Mouse (Mus musculus): ENCODE measurements around the gene Aagab. TPM values are rescaled to one million over a fixed set of nuclear protein-coding genes. Genes with fewer than 3 reads are reported as not detected.

The Aagab gene
- polyA plus RNA-seq, 1 experiment from 2014 or later, result 17.2 TPM

GRCm38 (mm10) chr9:63663222-63663621 is 60.8 kb downstream of the Aagab start:
- Histone ChIP-seq H3K9me3 (replicated peaks) (no peaks in the 10 kb centered on the region), H3K4me3 (replicated peaks) (no peak overlapping the region), H3K36me3 (peaks cover 47% of the 10 kb centered on the region), H3K9ac (no peak overlapping the region), H3K4me1 (replicated peaks) (peaks cover 28% of the 10 kb centered on the region), H3K4me2 (no peak overlapping the region), H3K27ac (no peak overlapping the region), H3K27me3 (no peaks in the 10 kb centered on the region)
- ATAC-seq (ENCODE audit: low read depth) (no peak), DNase-seq (no peak)
- 64% methylated on average over 10 of the region's 10 CpGs for WGBS (ENCODE audit: insufficient replicate concordance)

GRCm38 (mm10) chr9:63664300-63664745 is 61.9 kb downstream of the Aagab start:
- DNase-seq (no peak), ATAC-seq (ENCODE audit: low read depth) (no peak)
- H3K27ac ChIP-seq, result no peak overlapping the region
- H3K27me3 ChIP-seq, result no peaks in the 10 kb centered on the region
- WGBS (ENCODE audit: insufficient replicate concordance), result 18% methylated on average over 2 of the region's 2 CpGs
- no peak overlapping the region for H3K4me2 ChIP-seq
- peaks cover 47% of the 10 kb centered on the region for H3K36me3 ChIP-seq
- peaks cover 38% of the 10 kb centered on the region for H3K4me1 ChIP-seq (replicated peaks)
- H3K4me3 ChIP-seq (replicated peaks), result no peak overlapping the region
- H3K9me3 ChIP-seq (replicated peaks), result no peaks in the 10 kb centered on the region
- H3K9ac ChIP-seq, result no peak overlapping the region

GRCm38 (mm10) chr9:63664792-63665646 is 62.6 kb downstream of the Aagab start:
- ATAC-seq (ENCODE audit: low read depth) (no peak), DNase-seq (no peak)
- H3K9me3 ChIP-seq (replicated peaks), result no peaks in the 10 kb centered on the region
- 68% methylated on average over 13 of the region's 13 CpGs for WGBS (ENCODE audit: insufficient replicate concordance)
- H3K9ac ChIP-seq, result no peak overlapping the region
- no peak overlapping the region for H3K4me2 ChIP-seq
- H3K36me3 ChIP-seq, result peaks cover 47% of the 10 kb centered on the region
- H3K4me3 ChIP-seq (replicated peaks), result no peak overlapping the region
- H3K27ac ChIP-seq, result no peak overlapping the region
- H3K4me1 ChIP-seq (replicated peaks), result peaks cover 38% of the 10 kb centered on the region
- H3K27me3 ChIP-seq, result no peaks in the 10 kb centered on the region

- H3K27ac ChIP-seq, result no peak overlapping the region
- peaks cover 38% of the 10 kb centered on the region for H3K4me1 ChIP-seq (replicated peaks)
- peaks cover 36% of the 10 kb centered on the region for H3K36me3 ChIP-seq
- WGBS (ENCODE audit: insufficient replicate concordance), result 80% methylated on average over 18 of the region's 18 CpGs
- no peak overlapping the region for H3K9ac ChIP-seq
- no peak overlapping the region for H3K4me3 ChIP-seq (replicated peaks)
- H3K4me2 ChIP-seq, result no peak overlapping the region
- ATAC-seq (ENCODE audit: low read depth) (no peak), DNase-seq (no peak)
- no peaks in the 10 kb centered on the region for H3K27me3 ChIP-seq
- no peaks in the 10 kb centered on the region for H3K9me3 ChIP-seq (replicated peaks)
Observed at GRCm38 (mm10) chr9:63666612-63667372, 64.3 kb downstream of the Aagab start.

GRCm38 (mm10) chr9:63667373-63667724 is 64.9 kb downstream of the Aagab start:
- H3K27ac ChIP-seq, result no peak overlapping the region
- peaks cover 31% of the 10 kb centered on the region for H3K36me3 ChIP-seq
- WGBS (ENCODE audit: insufficient replicate concordance), result 75% methylated on average over 8 of the region's 8 CpGs
- ATAC-seq (ENCODE audit: low read depth), result no peak
- no peak overlapping the region for H3K9ac ChIP-seq
- H3K4me1 ChIP-seq (replicated peaks), result peaks cover 42% of the 10 kb centered on the region
- H3K4me3 ChIP-seq (replicated peaks), result no peak overlapping the region
- no peak for DNase-seq
- no peak overlapping the region for H3K4me2 ChIP-seq
- no peaks in the 10 kb centered on the region for H3K9me3 ChIP-seq (replicated peaks)
- no peaks in the 10 kb centered on the region for H3K27me3 ChIP-seq

GRCm38 (mm10) chr9:63668621-63669020 is 66.2 kb downstream of the Aagab start:
- DNase-seq, result no peak
- H3K4me2 ChIP-seq, result no peak overlapping the region
- no peak for ATAC-seq (ENCODE audit: low read depth)
- H3K27ac ChIP-seq, result no peak overlapping the region
- H3K4me1 ChIP-seq (replicated peaks), result peaks cover 45% of the 10 kb centered on the region
- H3K9me3 ChIP-seq (replicated peaks), result no peaks in the 10 kb centered on the region
- H3K27me3 ChIP-seq, result no peaks in the 10 kb centered on the region
- peaks cover 21% of the 10 kb centered on the region for H3K36me3 ChIP-seq
- H3K9ac ChIP-seq, result no peak overlapping the region
- H3K4me3 ChIP-seq (replicated peaks), result no peak overlapping the region
- 63% methylated on average over 1 of the region's 1 CpGs for WGBS (ENCODE audit: insufficient replicate concordance)

GRCm38 (mm10) chr9:63669816-63670215 is 67.4 kb downstream of the Aagab start:
- peaks cover 21% of the 10 kb centered on the region for H3K36me3 ChIP-seq
- H3K9me3 ChIP-seq (replicated peaks), result no peaks in the 10 kb centered on the region
- no peak overlapping the region for H3K9ac ChIP-seq
- peaks cover 47% of the 10 kb centered on the region for H3K4me1 ChIP-seq (replicated peaks)
- ATAC-seq (ENCODE audit: low read depth), result no peak
- H3K27me3 ChIP-seq, result no peaks in the 10 kb centered on the region
- no peak overlapping the region for H3K4me3 ChIP-seq (replicated peaks)
- H3K27ac ChIP-seq, result no peak overlapping the region
- DNase-seq, result no peak
- WGBS (ENCODE audit: insufficient replicate concordance), result 80% methylated on average over 7 of the region's 7 CpGs
- no peak overlapping the region for H3K4me2 ChIP-seq

GRCm38 (mm10) chr9:63672797-63673493 is 70.5 kb downstream of the Aagab start:
- Histone ChIP-seq H3K4me1 (replicated peaks) (peaks cover 43% of the 10 kb centered on the region), H3K27me3 (no peaks in the 10 kb centered on the region), H3K4me2 (no peak overlapping the region), H3K9me3 (replicated peaks) (no peaks in the 10 kb centered on the region), H3K27ac (no peak overlapping the region), H3K9ac (no peak overlapping the region), H3K36me3 (no peaks in the 10 kb centered on the region; the same call in 1 of the 2 replicates), H3K4me3 (replicated peaks) (no peak overlapping the region)
- ATAC-seq (ENCODE audit: low read depth) (no peak), DNase-seq (no peak)
- 33% methylated on average over 8 of the region's 8 CpGs for WGBS (ENCODE audit: insufficient replicate concordance)

- 50% methylated on average over 3 of the region's 3 CpGs for WGBS (ENCODE audit: insufficient replicate concordance)
- H3K9ac ChIP-seq, result no peak overlapping the region
- H3K4me1 ChIP-seq (replicated peaks), result peaks cover 44% of the 10 kb centered on the region
- no peak overlapping the region for H3K27ac ChIP-seq
- H3K9me3 ChIP-seq (replicated peaks), result no peaks in the 10 kb centered on the region
- H3K4me2 ChIP-seq, result no peak overlapping the region
- no peaks in the 10 kb centered on the region for H3K27me3 ChIP-seq
- DNase-seq (no peak), ATAC-seq (ENCODE audit: low read depth) (no peak)
- H3K36me3 ChIP-seq, result no peaks in the 10 kb centered on the region; the same call in 1 of the 2 replicates
- no peak overlapping the region for H3K4me3 ChIP-seq (replicated peaks)
Observed at GRCm38 (mm10) chr9:63673494-63673805, 71.0 kb downstream of the Aagab start.

- 49% methylated on average over 10 of the region's 10 CpGs for WGBS (ENCODE audit: insufficient replicate concordance)
Observed at GRCm38 (mm10) chr9:63674613-63675012, 72.2 kb downstream of the Aagab start.

GRCm38 (mm10) chr9:63677621-63678020 is 75.2 kb downstream of the Aagab start:
- Histone ChIP-seq H3K9me3 (replicated peaks) (no peaks in the 10 kb centered on the region), H3K4me1 (replicated peaks) (peaks cover 51% of the 10 kb centered on the region), H3K27ac (no peak overlapping the region), H3K4me2 (no peak overlapping the region), H3K27me3 (no peaks in the 10 kb centered on the region), H3K36me3 (no peaks in the 10 kb centered on the region), H3K9ac (no peak overlapping the region), H3K4me3 (replicated peaks) (no peak overlapping the region)
- DNase-seq, result no peak
- ATAC-seq (ENCODE audit: low read depth), result no peak
- 56% methylated on average over 3 of the region's 3 CpGs for WGBS (ENCODE audit: insufficient replicate concordance)

More at GRCm38 (mm10) chr9:63674613-63675012, 72.2 kb downstream of the Aagab start:
- Histone ChIP-seq H3K4me3 (replicated peaks) (no peak overlapping the region), H3K9me3 (replicated peaks) (no peaks in the 10 kb centered on the region), H3K4me1 (replicated peaks) (peaks cover 45% of the 10 kb centered on the region), H3K9ac (no peak overlapping the region), H3K36me3 (no peaks in the 10 kb centered on the region; the same call in 1 of the 2 replicates), H3K27ac (no peak overlapping the region), H3K4me2 (no peak overlapping the region), H3K27me3 (no peaks in the 10 kb centered on the region)
- ATAC-seq (ENCODE audit: low read depth) (no peak), DNase-seq (no peak)
